Mouse (Mus musculus) adrenal gland, postnatal 4 days (tissue): ENCODE data around the gene Gnai2. TPM values are rescaled to one million over a fixed set of nuclear protein-coding genes. Genes with fewer than 3 reads are reported as not detected.

Experiments used
- DNase-seq, 2 experiments: peaks; one replicate each; pipeline ENCODE4 v3.0.0; 2021 to 2022; ENCODE audit warnings: low spot score in 2 of 2, mixed read lengths in 2 of 2
- total RNA-seq, 2 experiments: library from RNA; stranded (reverse); gene quantifications; 2 replicates each; pipeline ENCODE4 v1.2.3; 2021

Gene Gnai2
- total RNA-seq, 2 experiments from 2014 or later, result 345 to 390 TPM

- DNase-seq, result peak; percentile 95 to 98
Measured at GRCm38 (mm10) chr9:107612191-107612944, 22.8 kb downstream of the Gnai2 start.

DNA sequence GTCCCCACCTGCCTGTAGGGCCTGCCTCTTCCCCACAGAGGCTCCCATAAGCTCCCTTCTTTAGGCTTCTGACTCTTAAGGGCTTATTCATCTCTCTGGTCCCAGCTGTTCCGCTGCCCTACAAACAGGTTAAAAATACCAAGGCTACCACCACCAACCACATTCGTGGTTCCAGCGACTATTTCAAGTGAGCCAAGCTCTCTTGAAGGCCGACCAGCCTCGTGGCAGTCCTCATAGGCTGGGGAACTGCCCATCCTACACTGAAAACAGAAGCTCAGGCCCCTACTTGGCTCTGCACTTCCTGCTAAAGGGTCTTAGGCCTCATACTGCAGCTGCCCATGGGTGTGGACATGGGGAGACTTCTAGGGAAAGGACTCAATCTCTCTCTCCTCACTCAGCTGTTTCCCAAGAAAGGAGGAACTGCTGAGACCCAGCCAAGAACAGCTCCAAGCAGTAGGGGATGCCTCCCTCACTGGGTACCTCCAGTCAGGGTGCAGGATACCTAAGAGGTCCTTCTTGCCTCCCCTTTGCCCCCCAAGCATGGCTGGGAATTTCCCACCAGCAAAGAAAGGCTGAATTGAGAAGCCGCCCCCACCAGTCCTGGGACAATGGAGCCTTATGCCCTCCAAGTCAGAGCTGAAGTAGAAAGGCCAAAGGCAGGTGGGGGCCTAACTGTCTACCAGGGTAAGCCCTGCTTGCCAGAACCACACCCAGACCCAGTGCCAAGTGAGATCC, 23.5 kb downstream of the Gnai2 start:
- no peak for DNase-seq

GRCm38 (mm10) chr9:107609433-107609830, 25.7 kb downstream of the Gnai2 start:
- DNase-seq, result no peak

DNA sequence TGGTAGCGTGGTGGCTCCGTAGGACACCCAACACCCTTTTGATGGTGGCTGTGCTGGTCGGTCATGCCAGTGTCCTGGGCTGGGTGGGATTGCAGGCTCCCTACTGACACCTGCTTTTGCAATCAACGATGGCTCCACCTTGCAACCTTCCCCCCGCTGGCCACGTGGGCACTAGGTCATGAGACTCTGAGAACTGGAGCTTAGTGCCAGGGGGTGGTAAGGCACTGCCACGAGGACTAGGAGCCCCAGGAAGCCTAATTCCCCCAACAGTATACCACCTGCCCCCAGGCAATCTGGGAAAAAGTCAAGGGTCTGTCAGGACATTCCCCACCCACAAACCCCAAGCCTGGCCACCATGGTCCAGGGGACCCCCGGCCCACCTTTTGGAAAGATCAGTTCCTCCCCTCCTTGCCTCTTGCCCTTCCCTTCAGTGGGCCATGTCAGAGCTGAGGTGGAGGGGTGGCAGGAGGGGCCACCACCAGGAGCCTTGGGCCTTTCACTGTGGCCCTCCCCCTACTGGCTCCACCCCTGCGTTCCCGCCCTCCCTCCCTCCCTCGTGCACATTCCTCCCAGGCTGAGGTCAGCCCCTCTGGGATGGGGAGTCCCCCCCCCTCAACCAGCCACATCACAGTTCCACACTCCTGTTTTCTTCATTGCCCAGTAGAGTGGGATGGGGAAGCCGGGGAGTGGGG, 26.3 kb downstream of the Gnai2 start, which contains the start of gene Sema3b:
Gene Sema3b (minus strand): TSS at position 489 of the 692 bp plus-strand sequence.
- DNase-seq, result no peak

- no peak for DNase-seq
Measured at GRCm38 (mm10) chr9:107607653-107608245, 27.4 kb downstream of the Gnai2 start.

GRCm38 (mm10) chr9:107607036-107607435, 28.1 kb downstream of the Gnai2 start:
- no peak for DNase-seq

GRCm38 (mm10) chr9:107606591-107606990, 28.6 kb downstream of the Gnai2 start:
- DNase-seq, result no peak

GRCm38 (mm10) chr9:107605041-107605661, 30.0 kb downstream of the Gnai2 start:
- DNase-seq, result no peak

- no peak for DNase-seq
Measured at GRCm38 (mm10) chr9:107603251-107603650, 31.9 kb downstream of the Gnai2 start.

DNA sequence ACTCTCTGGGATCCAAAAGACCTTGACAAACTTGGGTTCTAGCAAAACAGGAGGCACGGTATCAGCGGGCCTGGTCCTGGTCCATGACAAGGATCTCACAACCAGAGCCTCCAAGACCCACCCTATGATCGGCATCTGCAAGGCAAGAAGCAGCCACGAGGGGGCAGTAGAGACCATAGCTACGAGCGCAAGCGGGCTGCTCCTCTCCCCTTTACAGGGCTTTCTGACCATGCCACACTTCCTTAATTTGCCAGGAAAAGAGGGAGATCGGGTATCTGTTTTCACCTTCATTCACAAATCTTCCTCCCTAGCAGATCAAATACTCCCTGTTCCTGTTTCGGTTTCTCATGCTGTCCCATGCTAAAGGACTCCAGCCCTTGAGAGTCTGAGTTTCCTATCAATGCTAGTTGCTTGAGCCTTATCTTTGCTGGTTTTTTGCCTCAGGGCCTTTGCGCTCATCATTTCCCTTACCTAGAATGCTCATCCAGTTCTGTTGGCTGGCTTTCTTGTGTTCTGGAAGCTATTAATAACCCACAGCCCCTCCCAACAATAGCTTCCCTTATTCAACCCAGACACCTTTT, 33.0 kb downstream of the Gnai2 start:
- peak; percentile 87 to 91 for DNase-seq

GRCm38 (mm10) chr9:107601275-107601674, 33.9 kb downstream of the Gnai2 start:
- no peak for DNase-seq

DNA sequence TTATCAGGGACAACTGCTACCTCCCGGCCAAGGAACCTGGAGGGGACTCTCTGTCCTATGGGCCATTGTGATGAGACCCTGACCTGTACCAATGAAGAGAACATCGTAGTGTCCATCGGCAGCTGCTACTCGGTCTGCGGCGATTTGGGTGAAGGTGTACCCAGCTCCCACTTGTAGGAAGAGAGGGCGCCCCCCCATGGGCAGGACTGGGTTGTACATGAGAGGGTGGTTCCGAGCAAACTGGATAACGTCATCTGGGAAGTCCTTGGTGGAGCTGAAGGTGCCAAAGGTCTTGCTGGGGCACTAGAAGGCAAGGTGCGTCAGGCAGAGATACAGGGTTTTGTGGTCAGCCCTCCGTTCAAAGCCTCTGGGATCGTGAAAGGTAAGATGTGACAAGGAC, 34.4 kb downstream of the Gnai2 start:
- no peak for DNase-seq

DNA sequence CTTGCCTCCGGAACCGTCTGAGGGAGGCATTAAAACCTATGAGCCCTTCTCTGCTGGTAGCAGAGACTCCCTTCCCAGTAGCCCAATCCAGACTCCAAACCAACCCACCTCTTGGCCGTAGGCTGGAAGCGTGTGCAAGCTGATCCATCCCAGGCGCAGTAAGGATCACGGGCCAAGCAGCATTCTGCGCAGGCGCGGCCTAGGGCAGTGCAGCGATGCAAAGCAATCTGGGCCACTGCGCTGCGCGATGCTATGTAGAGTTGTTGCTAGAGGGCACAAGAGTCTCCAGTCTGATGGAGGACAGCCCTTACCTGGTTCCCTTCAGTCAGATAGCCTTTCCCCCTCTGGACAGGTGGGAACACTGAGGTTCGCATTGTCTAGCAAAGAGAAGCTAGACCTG, 35.3 kb downstream of the Gnai2 start:
- DNase-seq, result no peak

- no peak for DNase-seq
Measured at GRCm38 (mm10) chr9:107599433-107599832, 35.7 kb downstream of the Gnai2 start.

DNA sequence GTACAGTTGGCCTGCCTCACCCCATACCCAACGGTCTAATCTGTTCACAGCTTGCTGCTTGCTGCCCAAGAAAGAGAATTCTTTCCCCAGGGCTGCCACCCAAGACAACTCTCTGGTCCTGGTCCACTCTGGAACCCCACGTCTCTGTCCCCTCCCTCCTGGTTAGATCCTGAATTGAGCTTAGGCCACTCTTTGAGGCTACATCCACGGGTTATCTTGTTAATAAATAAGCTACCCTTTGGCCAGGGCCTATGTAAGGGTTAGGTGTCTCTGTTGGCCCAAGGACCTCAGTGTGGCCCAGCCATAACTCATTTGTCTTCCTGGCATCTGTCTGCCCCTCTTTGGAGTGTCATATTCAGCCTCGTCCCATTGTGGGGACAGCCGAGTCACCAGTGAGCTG, 36.8 kb downstream of the Gnai2 start:
- DNase-seq, result no peak

GRCm38 (mm10) chr9:107596619-107597569, 38.3 kb downstream of the Gnai2 start:
- DNase-seq, result no peak

DNA sequence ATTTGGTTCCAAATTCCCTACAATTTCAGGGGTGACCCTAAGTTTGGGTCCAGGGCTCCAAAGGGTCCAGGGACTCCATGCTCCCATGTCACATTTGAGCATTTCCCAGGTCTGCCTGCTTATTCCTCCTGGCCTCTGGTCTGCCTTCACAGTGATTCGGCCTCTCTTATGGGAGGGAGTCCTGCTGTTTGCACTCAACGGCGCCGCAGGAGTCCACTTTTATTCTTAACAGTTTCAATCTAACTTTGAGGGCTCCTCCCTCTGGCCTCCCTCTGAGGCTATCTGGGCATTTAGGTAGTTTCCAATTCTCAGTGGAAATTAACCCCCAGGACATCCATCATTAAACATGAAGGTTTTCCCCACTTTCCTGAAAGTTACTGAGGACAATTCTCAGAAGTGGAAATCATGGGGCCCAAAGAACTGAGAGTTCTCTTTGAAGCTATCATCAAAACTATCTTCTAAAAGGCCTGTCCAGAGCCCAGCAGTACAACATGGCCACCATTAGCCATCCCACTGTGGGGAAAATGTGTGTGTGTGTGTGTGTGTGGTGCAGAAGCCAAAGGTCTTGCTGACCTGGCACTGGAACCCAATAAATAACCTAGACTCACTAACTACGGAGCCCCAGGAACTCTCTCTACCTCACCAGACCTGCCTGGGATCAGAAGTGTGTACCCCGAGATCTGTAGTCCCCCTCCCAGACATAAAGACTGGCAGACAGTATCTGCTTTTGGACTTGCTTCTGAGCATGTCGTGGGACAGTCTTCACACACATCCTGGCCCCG, 40.7 kb downstream of the Gnai2 start:
- DNase-seq, result no peak

DNA sequence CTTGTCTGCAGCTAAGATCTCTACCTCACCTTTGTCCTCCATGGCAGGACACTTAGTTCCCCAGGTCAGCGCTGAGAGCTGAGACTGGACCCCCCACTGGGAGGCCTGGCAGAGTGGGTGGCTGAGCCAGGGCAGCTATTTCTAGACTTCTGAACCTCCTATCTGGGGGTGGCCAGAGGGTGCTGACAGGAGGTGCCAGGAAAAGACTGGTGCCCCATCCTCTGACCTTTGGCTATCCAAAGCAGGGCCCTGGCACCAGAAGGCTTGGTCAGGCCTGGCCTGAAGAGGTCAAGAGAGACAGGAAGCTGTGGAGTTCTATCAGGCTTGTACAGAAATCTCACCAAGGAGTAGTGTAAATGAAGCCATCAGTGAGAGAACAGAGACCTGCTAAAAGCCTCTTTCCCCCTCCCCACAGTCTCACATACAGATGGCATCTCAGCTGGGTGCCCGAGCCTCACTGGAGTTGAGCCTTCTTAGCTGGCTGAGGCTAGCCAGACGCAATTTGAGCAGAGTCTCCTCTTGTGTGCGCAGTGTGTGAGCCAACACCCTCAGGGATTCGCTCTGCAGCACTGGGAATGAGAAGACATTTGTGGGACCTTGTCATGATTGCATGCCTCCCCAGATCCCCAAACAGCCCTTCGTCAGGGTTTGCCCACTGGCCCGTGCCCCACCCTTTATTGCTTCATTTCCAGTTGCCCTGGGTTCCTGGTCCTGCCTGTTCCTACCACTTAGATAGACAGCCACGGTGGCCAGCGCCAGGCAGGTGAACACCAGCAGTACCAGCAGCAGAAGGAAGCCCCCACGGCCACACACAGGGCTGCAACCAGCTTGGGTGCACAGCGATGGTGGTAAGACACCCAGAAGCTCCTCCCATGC, 41.8 kb downstream of the Gnai2 start:
- no peak for DNase-seq
